29 mouse cellular contexts compared by ENCODE assay signal in genomic region chr6:89662521-89662920, GRCm38 (mm10). TPM values are rescaled to one million over a fixed set of nuclear protein-coding genes. Genes with fewer than 3 reads are reported as not detected.
DNase-seq lines count a peak whose midpoint lies in the region; ATAC-seq and TF ChIP-seq lines count a peak whose summit lies in the region.
"Had no signal": no experiment of that assay in that cellular context is flagged by ENCODE, and none has a peak within 500 bp of the region (broad histone marks: within the 10 kb centered on the region; RNA-seq: fewer than 3 reads in every experiment).

No protein-coding gene starts in this region.

- no peak for TF ChIP-seq EP300 in lung, postnatal 0 days (IDR thresholded peaks at IDR 0.05)

- H3K4me3 ChIP-seq in lung, postnatal 0 days (ENCODE audit: low read depth, low read length), result no peak overlapping the region
- H3K4me3 ChIP-seq: embryonic facial prominence, embryonic 10.5 days; embryonic facial prominence, embryonic 12.5 days; forebrain, embryonic 13.5 days had no signal

- H3K4me2 ChIP-seq in lung, postnatal 0 days (replicated peaks; ENCODE audit: low read depth, low read length), result no peak overlapping the region
- H3K4me2 ChIP-seq: embryonic facial prominence, embryonic 12.5 days; forebrain, embryonic 13.5 days had no signal

- DNase-seq in frontal cortex, postnatal 14 days (ENCODE audit: low spot score in 2 of 2), result no peak
- DNase-seq in heart, postnatal 4 days, result peak; percentile 1
- no peak for DNase-seq in heart, postnatal 36 days
- DNase-seq in lung, postnatal 0 days (ENCODE audit: low spot score), result peak; percentile 64
- DNase-seq in lung, postnatal 10 days, result no peak
- peak; percentile 35 for DNase-seq in lung, postnatal 36 days
- no peak for DNase-seq in lung, postnatal 14 days
- DNase-seq: adrenal gland, adult 8-10 months; adrenal gland, postnatal 14 days; adrenal gland, postnatal 36 days; B cell, adult 2 months; cerebellum, adult 11-12 months; cerebellum, adult 2 months; cerebellum, adult 9-10 months; cerebellum, postnatal 10 days; cerebellum, postnatal 25 days had no signal

- no peaks in the 10 kb centered on the region for H3K9me3 ChIP-seq in lung, postnatal 0 days (ENCODE audit: low read length)
- H3K9me3 ChIP-seq: embryonic facial prominence, embryonic 12.5 days; forebrain, embryonic 13.5 days; G1E had no signal

- no peaks in the 10 kb centered on the region for H3K36me3 ChIP-seq in lung, postnatal 0 days (ENCODE audit: insufficient read depth, low read length)

- H3K4me1 ChIP-seq in lung, postnatal 0 days (ENCODE audit: insufficient read depth, low read depth, low read length), result no peaks in the 10 kb centered on the region
- H3K4me1 ChIP-seq: embryonic facial prominence, embryonic 10.5 days; embryonic facial prominence, embryonic 12.5 days; forebrain, embryonic 13.5 days had no signal

- H3K27ac ChIP-seq in lung, postnatal 0 days (ENCODE audit: low read length), result no peak overlapping the region
- H3K27ac ChIP-seq: embryonic facial prominence, embryonic 10.5 days; embryonic facial prominence, embryonic 12.5 days; forebrain, embryonic 13.5 days had no signal

- WGBS in lung, postnatal 0 days, result 73% methylated on average over 3 of the region's 3 CpGs

- ATAC-seq in frontal cortex, adult (ENCODE audit: low TSS enrichment), result peak; percentile 12; the same call in 1 of the 2 replicates
- ATAC-seq in lung, postnatal 0 days, result 0 out of 2 replicates have a peak, but pooled peaks have one; percentile 11
- ATAC-seq: activated CD4-positive, CD25-positive, alpha-beta regulatory T cell, adult 4 months; CD4-positive, CD25-positive, alpha-beta regulatory T cell, adult 4 months; forebrain, embryonic 13.5 days; Patski had no signal

- intact Hi-C loops in heart, postnatal 36 days (cut with DNase I), result no loop called here

- no peaks in the 10 kb centered on the region for H3K27me3 ChIP-seq in lung, postnatal 0 days (replicated peaks; ENCODE audit: insufficient read depth, low read length)
- H3K27me3 ChIP-seq: CH12.LX; embryonic facial prominence, embryonic 12.5 days; forebrain, embryonic 13.5 days; Patski had no signal

- no peak overlapping the region for H3K9ac ChIP-seq in lung, postnatal 0 days (replicated peaks; ENCODE audit: low read depth)
- H3K9ac ChIP-seq: embryonic facial prominence, embryonic 12.5 days; forebrain, embryonic 13.5 days had no signal

- TF ChIP-seq CTCF in lung, postnatal 0 days (IDR thresholded peaks at IDR 0.05), result no peak

RNA-seq across cellular contexts. Expression of gene Txnrd3, which starts 18.7 kb away (rescaled TPM):
- total RNA-seq in heart, postnatal 4 days (2021), result 10 to 100 TPM; 27.1 to 27.3 TPM
- 10 to 100 TPM; 15.8 to 17.8 TPM for total RNA-seq in heart, postnatal 36 days (2021)
- 20.6 and 26.3 TPM in 2 replicates for polyA plus RNA-seq in lung, postnatal 0 days (2015; fragmentation: Nextera tagmentation; extraction: Ambion mirVana)

RNA-seq across cellular contexts. Expression of gene Vmn1r40, which starts 44.8 kb away (rescaled TPM):
- not detected for total RNA-seq in heart, postnatal 4 days (2021)
- not detected for total RNA-seq in heart, postnatal 36 days (2021)
- not detected in 2 replicates for polyA plus RNA-seq in lung, postnatal 0 days (2015; fragmentation: Nextera tagmentation; extraction: Ambion mirVana)
- total RNA-seq: adrenal gland, adult 18-20 months; adrenal gland, adult 8-10 months; adrenal gland, postnatal 14 days; adrenal gland, postnatal 36 days; CH12.LX had no signal
- polyA plus RNA-seq: activated CD4-positive, CD25-positive, alpha-beta regulatory T cell, adult 4 months; CD4-positive, CD25-positive, alpha-beta regulatory T cell, adult 4 months; cerebellum, adult 2 months; cortical plate, adult 2 months; embryonic facial prominence, embryonic 10.5 days; embryonic facial prominence, embryonic 12.5 days; embryonic facial prominence, embryonic 14.5 days; forebrain, embryonic 11.5 days; forebrain, embryonic 13.5 days; G1E had no signal

Comparison
In these comparisons a context has a peak if more than half of its experiments do, and no peak if none do; other contexts are left out.
1. DNase-seq: peak in heart, postnatal 4 days (single experiment), lung, postnatal 0 days (single experiment) and lung, postnatal 36 days (single experiment); none in frontal cortex, postnatal 14 days (0 of 2), heart, postnatal 36 days (0 of 2), lung, postnatal 10 days (single experiment) and lung, postnatal 14 days (single experiment).